Mouse (Mus musculus) kidney, adult 2 months (tissue): ENCODE measurements around the gene Ap5b1. TPM values are rescaled to one million over a fixed set of nuclear protein-coding genes. Genes with fewer than 3 reads are reported as not detected.

ENCODE experiments used
- DNase-seq: peaks from one replicate; pipeline ENCODE4 v3.0.0; 2021
- H3K27ac ChIP-seq: fragments of 200-500 bp; 2 replicates; pipeline ENCODE4 v1.5.1; 2012; ENCODE audit warnings: low read depth, low read length, control low read depth, inconsistent platforms; ENCODE audit not compliant: insufficient read depth
- H3K27me3 ChIP-seq: fragments of 200-500 bp; replicated peaks from 2 replicates; pipeline ENCODE4 v1.6.1; 2012; ENCODE audit warnings: mild to moderate bottlenecking, moderate library complexity, low read length, inconsistent platforms; ENCODE audit not compliant: control insufficient read depth, insufficient read depth
- H3K36me3 ChIP-seq: fragments of 200-500 bp; 2 replicates; pipeline ENCODE4 v1.6.1; 2012; ENCODE audit warnings: mild to moderate bottlenecking, moderate library complexity, low read length, inconsistent platforms; ENCODE audit not compliant: control insufficient read depth, insufficient read depth
- H3K4me1 ChIP-seq: fragments of 200-500 bp; 2 replicates; pipeline ENCODE4 v1.6.1; 2011; ENCODE audit warnings: low read length; ENCODE audit not compliant: control insufficient read depth, insufficient read depth
- H3K4me3 ChIP-seq: fragments of 200-500 bp; 2 replicates; pipeline ENCODE4 v1.5.1; 2011; ENCODE audit warnings: mild to moderate bottlenecking, low read depth, low read length, control low read depth; ENCODE audit not compliant: insufficient read depth
- CTCF ChIP-seq: fragments of 200-500 bp; conservative IDR thresholded peaks from 2 replicates; pipeline ENCODE4 v1.5.1; 2011; ENCODE audit warnings: low read depth, mild to moderate bottlenecking, control low read depth, low read length, moderate library complexity, mixed read lengths; ENCODE audit not compliant: insufficient read depth, insufficient read length
- POLR2A ChIP-seq: fragments of 200-500 bp; IDR thresholded peaks from one replicate; pipeline ENCODE4 v1.6.1; 2011; ENCODE audit warnings: low read depth, low read length, control low read depth
- WGBS: fragments of 180-500 bp; shearing (Covaris S2); methylation state at CpG from one replicate; pipeline ENCODE4 v1.1.7; 2018; 5-methylcytosine and 5-hydroxymethylcytosine counted together
- polyA plus RNA-seq: library from polyadenylated mRNA; depleted of rRNA; stranded (reverse); fragments of >200 nt; gene quantifications from 2 replicates; pipeline ENCODE4 v1.2.3, GENCODE M21; 2012; rRNA removed

The Ap5b1 gene
- polyA plus RNA-seq, 1 experiment: 10.2 TPM

DNA sequence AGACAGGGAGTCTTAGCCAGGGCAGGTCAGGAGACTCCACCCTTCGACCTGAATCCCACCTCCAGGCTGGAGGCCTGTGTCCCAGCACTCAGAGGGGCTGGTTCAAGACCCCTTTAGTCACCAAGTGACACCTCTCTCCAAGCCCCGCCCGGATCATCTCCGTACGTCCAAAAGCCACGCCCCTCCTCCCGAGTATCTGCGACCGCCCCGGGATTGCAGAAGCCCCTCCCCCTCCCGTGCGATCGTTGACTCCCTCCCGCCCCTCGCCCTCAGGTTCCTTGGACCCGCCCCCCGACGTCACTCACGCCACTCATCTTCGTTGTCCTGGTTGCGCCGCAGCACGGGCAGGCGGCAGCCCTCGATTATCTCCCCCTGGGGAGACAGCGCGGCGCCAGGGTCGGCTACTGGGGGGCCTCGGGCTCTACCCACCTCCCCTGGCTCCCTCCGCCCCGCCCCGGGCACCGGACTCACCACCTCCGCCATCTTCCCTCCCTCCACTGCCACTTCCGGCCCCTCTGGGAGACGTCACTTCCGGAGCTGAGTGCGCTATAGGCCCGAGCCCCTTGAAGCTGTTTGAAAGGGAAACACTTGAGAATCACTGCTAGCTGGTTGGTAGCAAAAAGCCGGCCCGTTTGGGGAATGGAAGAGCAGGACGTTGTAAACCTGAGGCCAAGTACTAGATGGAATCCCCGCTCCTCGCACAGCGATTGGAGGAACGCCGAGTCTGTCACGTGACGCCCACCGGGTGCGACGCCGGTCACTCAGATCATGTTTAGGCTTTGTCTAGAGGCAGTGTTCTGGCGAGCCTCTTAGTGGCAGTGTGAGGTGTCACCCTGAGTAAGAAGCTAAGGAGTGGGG, 42.0 kb downstream of the Ap5b1 start, which contains the start of gene Kat5:
Gene Kat5, minus strand, starts transcription at position 691 of the 858 bp plus-strand sequence.
- Histone ChIP-seq H3K27ac (peak within 1 kb of the TSS; percentile 83), H3K27me3 (no peaks in the 10 kb centered on the region), H3K36me3 (no peaks in the 10 kb centered on the region), H3K4me1 (peaks cover 6% of the 10 kb centered on the region; the same call in 1 of the 2 replicates), H3K4me3 (peak within 1 kb of the TSS; percentile 57)
- WGBS: under 1% methylated on average over 55 of the region's 55 CpGs
- TF ChIP-seq POLR2A: peak; percentile 48
- no peak for TF ChIP-seq CTCF
- DNase-seq: peak; percentile 95

DNA sequence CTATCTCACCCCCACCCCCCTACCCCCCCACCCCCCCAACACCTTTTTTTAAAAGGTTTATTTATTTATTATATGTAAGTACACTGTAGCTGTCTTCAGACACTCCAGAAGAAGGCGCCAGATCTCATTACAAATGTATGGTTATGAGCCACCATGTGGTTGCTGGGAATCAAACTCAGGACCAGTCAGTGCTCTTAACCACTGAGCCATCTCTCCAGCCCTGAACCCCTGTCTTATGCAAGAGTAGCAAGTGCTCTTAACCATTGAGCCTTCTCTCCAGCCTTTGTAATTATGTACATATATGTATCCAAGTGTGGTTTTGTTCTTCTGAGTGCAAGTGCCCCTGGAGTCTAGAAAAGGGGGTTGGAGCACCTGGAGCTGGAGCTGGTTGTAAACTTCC, 44.1 kb downstream of the Ap5b1 start:
- DNase-seq: no peak
- H3K27ac ChIP-seq: no peak overlapping the region
- no peak for TF ChIP-seq CTCF
- TF ChIP-seq POLR2A: no peak
- WGBS: 93% methylated on average over 1 of the region's 1 CpGs
- no peaks in the 10 kb centered on the region for H3K27me3 ChIP-seq
- no peak overlapping the region for H3K4me3 ChIP-seq
- H3K4me1 ChIP-seq: peaks cover 6% of the 10 kb centered on the region; the same call in 1 of the 2 replicates
- no peaks in the 10 kb centered on the region for H3K36me3 ChIP-seq

- Histone ChIP-seq H3K36me3 (no peaks in the 10 kb centered on the region), H3K4me3 (no peak overlapping the region), H3K27ac (no peak overlapping the region), H3K27me3 (no peaks in the 10 kb centered on the region), H3K4me1 (peaks cover 6% of the 10 kb centered on the region; the same call in 1 of the 2 replicates)
- no peak for TF ChIP-seq POLR2A
- no peak for TF ChIP-seq CTCF
- WGBS: 81% methylated on average over 3 of the region's 3 CpGs
- DNase-seq: no peak
Measured at GRCm38 (mm10) chr19:5612762-5613411, 45.1 kb downstream of the Ap5b1 start.

DNA sequence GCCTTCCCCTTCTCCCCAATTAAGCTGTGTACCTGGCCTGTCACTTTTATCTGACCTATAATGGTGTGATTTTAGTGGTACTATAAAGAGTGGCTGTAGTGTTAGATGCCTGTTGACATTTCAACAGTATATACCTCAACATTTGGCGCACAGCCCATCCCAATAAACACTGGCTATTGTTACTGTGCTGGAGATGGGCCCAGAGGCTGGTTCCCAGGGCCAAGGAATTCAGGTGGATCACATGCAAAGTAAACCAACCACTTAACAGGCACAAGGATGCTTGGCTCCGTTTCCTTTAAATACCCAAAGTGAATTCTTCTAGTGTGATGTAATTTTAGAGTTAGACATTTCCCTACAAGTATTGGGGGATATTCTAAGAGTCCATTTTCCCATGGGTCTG, 47.1 kb downstream of the Ap5b1 start:
- Histone ChIP-seq H3K36me3 (no peaks in the 10 kb centered on the region), H3K4me3 (no peak overlapping the region), H3K27me3 (no peaks in the 10 kb centered on the region), H3K4me1 (peaks cover 4% of the 10 kb centered on the region; the same call in 1 of the 2 replicates), H3K27ac (no peak overlapping the region)
- TF ChIP-seq CTCF (no peak), POLR2A (no peak)
- WGBS: 67% methylated on average over 2 of the region's 2 CpGs
- DNase-seq: no peak

- no peak for TF ChIP-seq CTCF
- no peaks in the 10 kb centered on the region for H3K27me3 ChIP-seq
- H3K4me3 ChIP-seq: no peak overlapping the region
- H3K27ac ChIP-seq: no peak overlapping the region
- H3K4me1 ChIP-seq: no peaks in the 10 kb centered on the region
- no peak for DNase-seq
- WGBS: 81% methylated on average over 4 of the region's 4 CpGs
- no peaks in the 10 kb centered on the region for H3K36me3 ChIP-seq
Measured at GRCm38 (mm10) chr19:5620007-5620406, 52.2 kb downstream of the Ap5b1 start.

Other genes with a start within 250 kb of the Ap5b1 start
- 0.08 TPM in 1 of 2 replicates, not detected in the other for gene Catsper1, start 232.3 kb upstream of the Ap5b1 start, polyA plus RNA-seq
- 0.52 and 1.5 TPM in 2 replicates for gene Cst6, start 218.5 kb upstream of the Ap5b1 start, polyA plus RNA-seq
- gene Eif1ad, start 201.3 kb upstream of the Ap5b1 start, polyA plus RNA-seq: 17.8 and 22.0 TPM in 2 replicates
- 106 and 146 TPM in 2 replicates for gene Banf1, start 200.9 kb upstream of the Ap5b1 start, polyA plus RNA-seq
- 20.2 and 27.4 TPM in 2 replicates for gene Sart1, start 179.3 kb upstream of the Ap5b1 start, polyA plus RNA-seq
- 0.06 and 0.27 TPM in 2 replicates for gene Tsga10ip, start 165.5 kb upstream of the Ap5b1 start, polyA plus RNA-seq
- 124 and 150 TPM in 2 replicates for gene Drap1, start 143.0 kb upstream of the Ap5b1 start, polyA plus RNA-seq
- 71.4 and 78.4 TPM in 2 replicates for gene AI837181, start 142.9 kb upstream of the Ap5b1 start, polyA plus RNA-seq
- gene Fosl1, start 120.5 kb upstream of the Ap5b1 start, polyA plus RNA-seq: 0.07 and 0.27 TPM in 2 replicates
- 5.0 and 5.8 TPM in 2 replicates for gene Ccdc85b, start 110.1 kb upstream of the Ap5b1 start, polyA plus RNA-seq
- gene Fibp, start 107.4 kb upstream of the Ap5b1 start, polyA plus RNA-seq: 99.5 and 117 TPM in 2 replicates
- gene Ctsw, start 99.5 kb upstream of the Ap5b1 start, polyA plus RNA-seq: 1.1 and 4.7 TPM in 2 replicates
- gene Efemp2, start 94.1 kb upstream of the Ap5b1 start, polyA plus RNA-seq: 43.6 and 50.8 TPM in 2 replicates
- gene Mus81, start 79.6 kb upstream of the Ap5b1 start, polyA plus RNA-seq: 29.8 and 35.1 TPM in 2 replicates
- gene Cfl1, start 77.6 kb upstream of the Ap5b1 start, polyA plus RNA-seq: 395 and 413 TPM in 2 replicates
- gene 1700020D05Rik, start 64.2 kb upstream of the Ap5b1 start, polyA plus RNA-seq: 0.62 and 0.69 TPM in 2 replicates
- 14.7 and 16.3 TPM in 2 replicates for gene Snx32, start 57.5 kb upstream of the Ap5b1 start, polyA plus RNA-seq
- gene Ovol1, start 7.4 kb upstream of the Ap5b1 start, polyA plus RNA-seq: 9.0 and 10.4 TPM in 2 replicates
- 55.1 and 62.3 TPM in 2 replicates for gene Rnaseh2c, start 33.8 kb downstream of the Ap5b1 start, polyA plus RNA-seq
- gene Kat5, start 42.2 kb downstream of the Ap5b1 start, polyA plus RNA-seq: 60.3 and 67.4 TPM in 2 replicates
- 58.2 and 59.9 TPM in 2 replicates for gene Rela, start 69.5 kb downstream of the Ap5b1 start, polyA plus RNA-seq
- gene Sipa1, start 95.7 kb downstream of the Ap5b1 start, polyA plus RNA-seq: 35.4 and 36.9 TPM in 2 replicates
- gene Map3k11, start 120.7 kb downstream of the Ap5b1 start, polyA plus RNA-seq: 72.2 and 83.9 TPM in 2 replicates
- gene Pcnx3, start 120.9 kb downstream of the Ap5b1 start, polyA plus RNA-seq: 88.8 and 108 TPM in 2 replicates
- gene Kcnk7, start 136.3 kb downstream of the Ap5b1 start, polyA plus RNA-seq: 0.08 and 0.13 TPM in 2 replicates
- 19.3 and 20.1 TPM in 2 replicates for gene Ehbp1l1, start 158.3 kb downstream of the Ap5b1 start, polyA plus RNA-seq
- 93.8 and 122 TPM in 2 replicates for gene Fam89b, start 161.6 kb downstream of the Ap5b1 start, polyA plus RNA-seq
- gene Ltbp3, start 172.9 kb downstream of the Ap5b1 start, polyA plus RNA-seq: 52.8 and 61.8 TPM in 2 replicates
- gene Scyl1, start 203.4 kb downstream of the Ap5b1 start, polyA plus RNA-seq: 107 and 134 TPM in 2 replicates